Mouse (Mus musculus): ENCODE data around the gene Trmt1. TPM values are rescaled to one million over a fixed set of nuclear protein-coding genes. Genes with fewer than 3 reads are reported as not detected.

Gene Trmt1
- polyA plus RNA-seq, 1 experiment from 2014 or later: 62.4 TPM

DNA sequence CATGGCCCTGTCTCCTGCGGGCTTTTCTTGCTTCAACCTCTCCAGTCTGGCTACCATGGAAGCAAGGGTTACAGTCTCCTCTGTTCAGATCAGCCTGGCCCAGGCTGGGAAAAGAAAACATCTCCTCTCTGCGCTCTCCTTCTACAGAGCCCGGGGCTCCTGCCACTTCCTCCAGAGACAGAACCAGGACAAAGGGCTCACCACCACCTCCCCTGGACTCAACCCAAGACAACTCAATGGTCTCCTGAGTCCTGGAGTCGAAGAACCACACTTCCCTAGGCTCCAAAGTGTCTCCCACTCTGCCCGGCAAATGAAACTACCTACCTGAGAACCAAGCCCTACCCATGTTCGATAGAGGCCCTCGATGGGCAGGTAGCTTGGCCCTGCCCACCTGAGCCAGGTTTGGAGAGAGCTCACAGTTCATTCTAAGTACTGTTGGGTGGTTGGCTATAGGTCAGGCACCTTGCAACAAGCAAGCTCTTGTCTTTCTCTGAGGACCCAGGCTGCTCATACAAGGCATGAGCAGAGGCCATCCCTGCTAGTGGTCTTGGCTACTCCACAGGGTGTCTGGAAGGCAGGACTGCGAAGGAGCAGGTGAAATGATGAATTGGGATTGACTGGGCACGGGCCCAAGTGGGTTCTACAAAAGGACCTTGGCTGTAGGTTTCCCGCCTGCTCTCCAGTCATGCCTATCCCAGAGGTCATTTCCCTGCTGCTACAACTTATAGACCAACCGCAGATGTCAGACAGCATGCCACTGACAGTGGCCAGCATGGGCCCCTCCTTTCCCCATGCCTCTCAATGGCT, 45.5 kb downstream of the Trmt1 start:
- WGBS: 57% methylated on average over 11 of the region's 11 CpGs
- Histone ChIP-seq H3K4me1 (peaks cover 98% of the 10 kb centered on the region), H3K36me3 (peaks cover 11% of the 10 kb centered on the region; the same call in 1 of the 2 replicates), H3K9ac (replicated peaks) (peak overlapping the region; percentile 39), H3K27ac (replicated peaks) (peak overlapping the region; percentile 94), H3K4me3 (no peak overlapping the region), H3K27me3 (no peaks in the 10 kb centered on the region), H3K9me3 (no peaks in the 10 kb centered on the region), H3K4me2 (replicated peaks) (no peak overlapping the region)
- no peak for ATAC-seq (replicated peaks)

DNA sequence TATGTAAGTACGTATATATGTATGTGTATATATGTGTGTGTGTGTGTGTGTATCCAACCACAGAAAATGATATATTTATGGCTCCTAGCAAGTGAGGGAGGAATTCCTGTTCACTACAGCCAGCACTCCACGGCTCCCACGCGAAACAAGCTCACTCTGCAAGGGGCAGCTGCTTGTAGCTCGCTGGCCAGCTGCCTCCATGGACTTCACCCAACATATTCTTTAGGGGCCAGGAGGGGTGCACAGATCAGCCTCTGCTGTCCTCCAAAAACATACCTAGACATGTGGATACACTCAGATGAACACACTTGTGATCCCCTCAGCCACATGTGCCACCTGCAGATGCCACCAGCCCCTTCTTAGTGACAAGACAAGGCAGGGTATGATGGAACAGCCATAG, 46.4 kb downstream of the Trmt1 start:
- H3K27me3 ChIP-seq: no peaks in the 10 kb centered on the region
- H3K9ac ChIP-seq (replicated peaks): peak overlapping the region; percentile 31; the same call in 1 of the 2 replicates
- H3K4me3 ChIP-seq: no peak overlapping the region
- H3K36me3 ChIP-seq: peaks cover 2% of the 10 kb centered on the region; the same call in 1 of the 2 replicates
- WGBS: 45% methylated on average over 5 of the region's 5 CpGs
- H3K4me1 ChIP-seq: peaks cover 100% of the 10 kb centered on the region
- H3K4me2 ChIP-seq (replicated peaks): 0 out of 2 replicates have a peak overlapping the region, but pooled peaks have one; percentile 0
- peak overlapping the region; percentile 94 for H3K27ac ChIP-seq (replicated peaks)
- ATAC-seq (replicated peaks): no peak
- no peaks in the 10 kb centered on the region for H3K9me3 ChIP-seq

DNA sequence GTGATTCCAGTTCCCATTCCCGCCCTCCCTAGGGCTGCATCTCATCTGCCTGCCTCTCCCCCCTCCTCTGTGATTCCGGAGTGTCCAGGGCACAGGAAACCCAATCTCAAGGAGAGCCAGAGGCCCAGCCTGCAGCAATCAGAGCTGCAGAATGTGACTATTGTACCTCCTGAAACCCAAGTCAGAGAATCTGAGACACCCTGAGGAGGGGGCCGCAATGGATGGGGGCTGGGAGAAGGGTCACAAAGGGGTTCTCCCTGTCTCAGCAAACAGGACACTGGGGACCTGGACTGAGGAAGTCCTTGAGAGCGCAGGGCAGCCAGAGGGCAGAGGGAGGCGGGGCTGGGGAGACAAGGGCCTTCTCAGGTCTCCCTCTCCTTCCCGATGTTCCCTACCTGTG, 46.9 kb downstream of the Trmt1 start:
- no peaks in the 10 kb centered on the region for H3K27me3 ChIP-seq
- no peak overlapping the region for H3K4me3 ChIP-seq
- 61% methylated on average over 6 of the region's 6 CpGs for WGBS
- H3K4me2 ChIP-seq (replicated peaks): 0 out of 2 replicates have a peak overlapping the region, but pooled peaks have one; percentile 0
- no peaks in the 10 kb centered on the region for H3K9me3 ChIP-seq
- H3K9ac ChIP-seq (replicated peaks): peak overlapping the region; percentile 31
- no peak for ATAC-seq (replicated peaks)
- H3K4me1 ChIP-seq: peaks cover 100% of the 10 kb centered on the region
- no peaks in the 10 kb centered on the region for H3K36me3 ChIP-seq
- peak overlapping the region; percentile 94 for H3K27ac ChIP-seq (replicated peaks)

DNA sequence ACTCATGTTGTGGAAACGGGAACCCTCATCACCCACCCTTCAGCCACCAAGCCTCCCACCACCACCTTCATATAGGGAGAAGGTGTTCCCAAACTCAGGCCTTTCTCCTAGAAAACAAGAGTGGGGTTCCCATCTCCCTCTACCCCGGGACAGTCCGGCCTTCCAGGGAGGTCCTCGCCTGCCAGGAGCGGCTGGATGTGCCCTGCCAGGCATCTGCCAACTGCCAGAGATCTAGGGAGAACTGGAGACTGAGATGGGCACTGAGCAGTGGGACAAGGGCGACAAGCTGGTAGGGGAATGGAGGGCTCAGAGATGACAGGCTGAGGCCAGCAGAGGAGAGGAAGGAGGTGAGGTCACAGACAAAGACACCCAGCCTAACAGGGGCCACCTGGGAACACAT, 47.9 kb downstream of the Trmt1 start:
- peak overlapping the region; percentile 94 for H3K27ac ChIP-seq (replicated peaks)
- peaks cover 100% of the 10 kb centered on the region for H3K4me1 ChIP-seq
- no peaks in the 10 kb centered on the region for H3K36me3 ChIP-seq
- H3K27me3 ChIP-seq: no peaks in the 10 kb centered on the region
- no peak overlapping the region for H3K4me2 ChIP-seq (replicated peaks)
- H3K4me3 ChIP-seq: no peak overlapping the region
- no peak overlapping the region; the same call in 1 of the 2 replicates for H3K9ac ChIP-seq (replicated peaks)
- H3K9me3 ChIP-seq: no peaks in the 10 kb centered on the region
- no peak for ATAC-seq (replicated peaks)
- WGBS: 79% methylated on average over 6 of the region's 6 CpGs

DNA sequence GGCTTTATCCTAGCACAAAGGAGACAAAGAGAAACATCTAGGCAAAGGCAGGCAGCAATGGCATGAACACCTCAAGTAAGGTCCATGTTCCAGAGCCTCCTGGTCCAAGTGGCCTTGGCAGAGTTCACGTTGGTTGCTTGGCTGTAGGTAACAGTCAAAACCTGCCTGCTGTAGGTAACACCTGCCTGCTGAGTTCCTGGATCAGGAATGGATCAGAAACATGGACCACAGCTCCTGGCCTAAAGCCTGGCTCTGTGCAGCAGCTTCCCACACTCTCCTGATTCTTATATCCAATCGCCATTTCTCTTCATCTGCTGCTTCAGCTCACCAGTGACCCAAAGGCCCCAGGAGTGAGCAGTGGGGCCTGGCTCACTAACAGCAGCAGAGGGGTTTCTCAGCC, 48.6 kb downstream of the Trmt1 start:
- no peak overlapping the region for H3K4me3 ChIP-seq
- H3K36me3 ChIP-seq: no peaks in the 10 kb centered on the region
- peaks cover 100% of the 10 kb centered on the region for H3K4me1 ChIP-seq
- no peaks in the 10 kb centered on the region for H3K9me3 ChIP-seq
- no peak for ATAC-seq (replicated peaks)
- H3K27ac ChIP-seq (replicated peaks): peak overlapping the region; percentile 94
- no peak overlapping the region for H3K9ac ChIP-seq (replicated peaks)
- 76% methylated on average over 2 of the region's 2 CpGs for WGBS
- no peaks in the 10 kb centered on the region for H3K27me3 ChIP-seq
- H3K4me2 ChIP-seq (replicated peaks): no peak overlapping the region

DNA sequence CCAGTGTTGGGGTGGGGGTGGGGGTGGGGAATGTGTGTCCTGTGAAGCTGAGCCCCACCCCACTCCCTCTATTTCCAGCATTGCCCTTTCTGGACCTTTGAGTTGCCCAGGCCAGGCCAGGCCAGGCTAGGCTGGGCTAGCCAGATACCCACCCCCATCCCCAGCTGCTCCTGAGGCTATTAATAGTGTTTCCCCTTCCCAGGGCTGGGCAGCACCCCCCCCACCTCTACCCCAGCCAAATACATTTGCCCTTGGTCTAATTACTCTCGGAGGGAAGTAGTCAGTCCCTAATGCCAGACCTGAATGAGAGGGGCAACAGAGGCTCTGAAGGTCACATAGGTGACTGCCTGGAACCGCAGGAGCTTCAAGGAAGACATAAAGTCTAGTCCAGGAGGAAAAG, 49.5 kb downstream of the Trmt1 start:
- H3K9me3 ChIP-seq: no peaks in the 10 kb centered on the region
- H3K4me1 ChIP-seq: peaks cover 100% of the 10 kb centered on the region
- no peak overlapping the region for H3K9ac ChIP-seq (replicated peaks)
- no peak overlapping the region for H3K4me3 ChIP-seq
- H3K36me3 ChIP-seq: no peaks in the 10 kb centered on the region
- no peaks in the 10 kb centered on the region for H3K27me3 ChIP-seq
- H3K4me2 ChIP-seq (replicated peaks): no peak overlapping the region
- 37% methylated on average over 2 of the region's 2 CpGs for WGBS
- peak overlapping the region; percentile 94 for H3K27ac ChIP-seq (replicated peaks)
- ATAC-seq (replicated peaks): no peak

DNA sequence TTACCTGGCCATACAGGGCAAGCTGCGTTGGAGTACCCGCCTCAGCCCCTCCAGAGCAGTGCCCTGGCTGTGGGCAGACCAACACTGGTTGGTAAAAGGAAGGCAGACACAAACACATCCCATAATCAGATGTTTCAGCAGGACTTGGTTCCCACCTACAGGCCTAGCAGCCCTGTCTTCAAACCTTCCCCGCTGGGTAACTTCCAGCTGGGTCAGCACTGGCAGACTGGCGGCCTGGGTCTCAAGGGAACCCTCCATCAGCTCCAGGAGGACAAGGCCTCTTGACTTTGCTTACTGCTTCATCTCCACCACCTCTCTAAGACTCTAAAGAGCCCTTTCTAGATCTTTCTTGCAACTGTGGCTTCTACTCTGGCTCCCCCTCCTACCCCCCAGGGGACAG, 50.4 kb downstream of the Trmt1 start:
- 82% methylated on average over 4 of the region's 4 CpGs for WGBS
- no peak overlapping the region for H3K9ac ChIP-seq (replicated peaks)
- H3K36me3 ChIP-seq: no peaks in the 10 kb centered on the region
- no peaks in the 10 kb centered on the region for H3K9me3 ChIP-seq
- peaks cover 100% of the 10 kb centered on the region for H3K4me1 ChIP-seq
- H3K27ac ChIP-seq (replicated peaks): peak overlapping the region; percentile 94
- no peak overlapping the region for H3K4me3 ChIP-seq
- no peak overlapping the region for H3K4me2 ChIP-seq (replicated peaks)
- ATAC-seq (replicated peaks): no peak
- H3K27me3 ChIP-seq: no peaks in the 10 kb centered on the region

DNA sequence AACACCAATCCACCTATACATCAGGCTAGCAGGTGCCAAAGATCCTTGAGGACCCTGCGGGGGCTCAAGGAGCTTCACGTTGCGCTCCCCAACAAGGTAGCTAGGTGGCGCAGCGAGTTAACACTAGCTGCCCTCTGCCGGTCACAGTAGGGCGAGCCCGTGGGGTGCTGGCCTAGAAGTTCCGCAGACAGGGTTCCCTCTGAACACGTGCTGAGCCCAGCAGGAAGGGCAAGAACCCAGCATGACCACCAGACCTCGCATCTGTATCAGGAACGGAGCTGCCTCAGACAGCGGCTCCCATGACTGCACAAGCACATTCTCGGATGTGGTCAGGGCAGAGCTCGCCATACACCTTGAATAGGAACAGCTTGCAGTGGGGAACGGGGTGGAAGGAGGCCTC, 51.5 kb downstream of the Trmt1 start:
- no peaks in the 10 kb centered on the region for H3K36me3 ChIP-seq
- H3K27me3 ChIP-seq: no peaks in the 10 kb centered on the region
- 0 out of 2 replicates have a peak overlapping the region, but pooled peaks have one; percentile 6 for H3K4me3 ChIP-seq
- H3K27ac ChIP-seq (replicated peaks): peak overlapping the region; percentile 82
- 2% methylated on average over 16 of the region's 16 CpGs for WGBS
- H3K9me3 ChIP-seq: no peaks in the 10 kb centered on the region
- H3K4me1 ChIP-seq: peaks cover 100% of the 10 kb centered on the region
- H3K9ac ChIP-seq (replicated peaks): peak overlapping the region; percentile 27
- peak overlapping the region; percentile 25 for H3K4me2 ChIP-seq (replicated peaks)
- peak; percentile 12; the same call in 1 of the 2 replicates for ATAC-seq (replicated peaks)

DNA sequence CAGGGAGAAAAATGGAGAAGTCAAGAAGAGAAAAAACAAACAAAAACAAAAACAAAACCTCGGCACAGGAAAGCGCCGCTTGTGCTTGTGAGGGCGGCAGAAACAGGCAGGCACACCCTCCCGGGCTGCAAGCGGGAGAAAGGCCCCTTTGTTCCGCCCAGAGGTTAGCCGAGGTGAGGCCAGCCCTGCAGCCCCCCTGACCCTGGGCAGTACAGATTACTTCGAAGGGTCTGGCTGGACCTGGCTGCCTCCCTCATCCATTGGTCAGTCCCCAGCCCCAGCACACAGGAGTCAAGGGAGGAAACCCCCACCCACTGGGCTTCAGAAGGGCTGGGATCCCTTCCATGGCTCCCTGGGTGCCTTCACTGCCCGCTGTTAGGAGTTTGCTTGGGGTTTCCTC, 52.2 kb downstream of the Trmt1 start:
- Histone ChIP-seq H3K27me3 (no peaks in the 10 kb centered on the region), H3K9ac (replicated peaks) (peak overlapping the region; percentile 27), H3K9me3 (no peaks in the 10 kb centered on the region), H3K4me2 (replicated peaks) (peak overlapping the region; percentile 25; the same call in 1 of the 2 replicates), H3K4me3 (no peak overlapping the region), H3K36me3 (no peaks in the 10 kb centered on the region), H3K4me1 (peaks cover 100% of the 10 kb centered on the region), H3K27ac (replicated peaks) (peak overlapping the region; percentile 82)
- no peak for ATAC-seq (replicated peaks)
- WGBS: 11% methylated on average over 10 of the region's 10 CpGs

DNA sequence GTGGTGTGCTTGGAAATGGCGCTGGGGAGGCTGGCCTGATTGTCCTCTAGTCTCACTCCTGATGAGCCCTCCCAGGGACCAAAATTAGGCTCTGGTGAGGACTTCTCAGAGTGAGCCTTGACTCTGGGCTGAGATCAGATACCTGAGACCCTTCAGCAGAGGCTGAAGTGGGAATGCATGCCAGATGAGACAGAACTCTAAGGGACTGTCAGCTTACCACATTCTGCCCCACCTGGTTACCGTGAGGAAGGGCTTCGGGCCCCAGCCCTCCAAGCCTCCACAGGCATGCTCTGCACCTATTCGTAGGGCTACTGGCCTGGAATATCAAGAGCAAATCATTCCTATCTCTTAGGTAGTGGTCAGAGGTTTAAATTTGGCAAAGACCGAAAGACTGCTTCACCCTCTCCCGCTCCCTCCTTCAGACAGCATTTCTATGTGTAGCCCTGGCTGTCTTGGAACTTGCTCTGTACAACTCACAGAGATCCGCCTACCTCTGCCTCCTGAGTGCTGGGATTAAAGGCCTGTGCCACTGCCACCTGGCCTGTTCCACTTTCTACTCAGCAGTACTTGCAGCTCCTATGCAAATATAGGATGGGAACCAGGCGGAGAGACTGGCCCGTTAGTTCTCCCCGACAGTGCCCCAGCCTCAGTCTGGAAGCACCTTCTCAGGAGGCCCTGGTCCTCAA, 52.8 kb downstream of the Trmt1 start:
- peaks cover 100% of the 10 kb centered on the region for H3K4me1 ChIP-seq
- H3K36me3 ChIP-seq: no peaks in the 10 kb centered on the region
- H3K27ac ChIP-seq (replicated peaks): peak overlapping the region; percentile 82
- no peak overlapping the region for H3K4me3 ChIP-seq
- H3K9ac ChIP-seq (replicated peaks): peak overlapping the region; percentile 22
- 40% methylated on average over 10 of the region's 10 CpGs for WGBS
- no peaks in the 10 kb centered on the region for H3K9me3 ChIP-seq
- H3K27me3 ChIP-seq: no peaks in the 10 kb centered on the region
- ATAC-seq (replicated peaks): no peak
- H3K4me2 ChIP-seq (replicated peaks): peak overlapping the region; percentile 25; the same call in 1 of the 2 replicates

DNA sequence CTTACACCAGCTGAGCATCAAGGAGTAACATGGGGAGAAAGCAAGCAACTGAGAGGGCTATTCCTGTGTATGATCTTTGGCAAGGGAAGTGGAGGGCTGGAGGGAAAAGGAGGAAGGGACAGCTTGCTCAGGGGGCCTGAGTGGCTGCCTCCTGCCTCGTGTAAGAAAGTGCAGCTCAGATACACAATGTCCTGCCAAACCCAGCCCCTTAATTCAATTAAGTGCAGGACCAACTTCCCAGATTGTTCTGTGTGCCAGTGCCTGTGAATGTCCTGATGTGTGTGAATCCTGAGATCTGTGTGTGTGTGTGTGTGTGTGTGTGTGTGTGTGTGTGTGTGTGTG, 53.3 kb downstream of the Trmt1 start:
- H3K27me3 ChIP-seq: no peaks in the 10 kb centered on the region

More for the DNA sequence above, 53.3 kb downstream of the Trmt1 start:
- Histone ChIP-seq H3K36me3 (no peaks in the 10 kb centered on the region), H3K4me2 (replicated peaks) (no peak overlapping the region), H3K27ac (replicated peaks) (peak overlapping the region; percentile 82), H3K4me1 (peaks cover 100% of the 10 kb centered on the region), H3K9ac (replicated peaks) (no peak overlapping the region), H3K4me3 (no peak overlapping the region), H3K9me3 (no peaks in the 10 kb centered on the region)
- WGBS: 0% methylated on average over 1 of the region's 1 CpGs
- no peak for ATAC-seq (replicated peaks)

Measured in forebrain, embryonic 15.5 days (tissue).